Mouse (Mus musculus): Measurements from ENCODE around the gene Rftn2. TPM values are rescaled to one million over a fixed set of nuclear protein-coding genes. Genes with fewer than 3 reads are reported as not detected.

Rftn2 gene
- 12.9 and 13.8 TPM in 2 replicates for polyA plus RNA-seq (2015; fragmentation: Nextera tagmentation; extraction: Ambion mirVana)

- Histone ChIP-seq H3K9ac (peak within 1 kb of the TSS; percentile 61), H3K4me1 (peaks cover 30% of the 10 kb centered on the region), H3K4me3 (peak within 1 kb of the TSS; percentile 51), H3K9me3 (no peaks in the 10 kb centered on the region), H3K4me2 (peak within 1 kb of the TSS; percentile 55), H3K27ac (peak within 1 kb of the TSS; percentile 87), H3K27me3 (no peaks in the 10 kb centered on the region), H3K36me3 (no peaks in the 10 kb centered on the region)
- peak; percentile 68 for ATAC-seq (ENCODE audit: borderline replicate concordance, extremely low read depth, low FRiP score, low TSS enrichment)
- whole genome bisulfite sequencing: 1% methylated on average over 26 of the region's 26 CpGs
These were observed at the start of gene Rftn2 for GRCm38 (mm10) chr1:55226011-55226857. Gene Rftn2 (minus strand): TSS chr1:55226782.

DNA sequence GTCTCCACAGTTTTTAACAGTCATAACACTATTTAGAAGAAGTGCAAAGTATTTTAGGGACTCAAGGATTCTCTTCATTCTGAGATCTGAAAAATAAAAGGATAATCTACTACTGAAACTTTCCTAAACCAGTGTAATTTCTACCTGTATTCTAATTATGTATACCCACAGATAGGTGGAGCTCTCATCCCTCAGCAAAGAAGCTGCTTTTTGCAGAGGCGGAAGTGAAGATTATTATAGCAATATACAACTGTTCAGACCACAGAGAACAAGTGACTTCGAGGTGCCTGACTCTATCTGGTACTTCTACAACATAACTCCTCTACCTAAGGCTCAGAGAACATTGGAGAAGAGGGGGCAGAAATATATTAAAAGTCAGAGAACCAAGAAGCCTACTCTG, 38.9 kb upstream of the Rftn2 start:
- no peak for ATAC-seq (ENCODE audit: borderline replicate concordance, extremely low read depth, low FRiP score, low TSS enrichment)
- no peak overlapping the region for H3K4me2 ChIP-seq
- no peaks in the 10 kb centered on the region for H3K9me3 ChIP-seq
- no peaks in the 10 kb centered on the region for H3K36me3 ChIP-seq
- H3K9ac ChIP-seq: no peak overlapping the region
- 63% methylated on average over 2 of the region's 2 CpGs for whole genome bisulfite sequencing
- H3K27me3 ChIP-seq: no peaks in the 10 kb centered on the region
- H3K4me1 ChIP-seq: no peaks in the 10 kb centered on the region
- H3K4me3 ChIP-seq: no peak overlapping the region
- no peak overlapping the region for H3K27ac ChIP-seq

- H3K9me3 ChIP-seq: no peaks in the 10 kb centered on the region
- no peak overlapping the region for H3K27ac ChIP-seq
- no peaks in the 10 kb centered on the region for H3K27me3 ChIP-seq
- no peak overlapping the region for H3K4me3 ChIP-seq
- WGBS: 12% methylated on average over 2 of the region's 2 CpGs
- H3K4me1 ChIP-seq: no peaks in the 10 kb centered on the region
- no peak overlapping the region for H3K9ac ChIP-seq
- no peak overlapping the region for H3K4me2 ChIP-seq
- no peaks in the 10 kb centered on the region for H3K36me3 ChIP-seq
- no peak for ATAC-seq (ENCODE audit: borderline replicate concordance, extremely low read depth, low FRiP score, low TSS enrichment)
These were observed 37.8 kb upstream of the Rftn2 start for GRCm38 (mm10) chr1:55264385-55264784.

GRCm38 (mm10) chr1:55246374-55246773, 19.8 kb upstream of the Rftn2 start:
- Histone ChIP-seq H3K27me3 (no peaks in the 10 kb centered on the region), H3K27ac (no peak overlapping the region), H3K4me3 (no peak overlapping the region), H3K9me3 (no peaks in the 10 kb centered on the region), H3K4me1 (no peaks in the 10 kb centered on the region), H3K9ac (no peak overlapping the region), H3K4me2 (no peak overlapping the region), H3K36me3 (no peaks in the 10 kb centered on the region)
- no peak for ATAC-seq (ENCODE audit: borderline replicate concordance, extremely low read depth, low FRiP score, low TSS enrichment)
- 73% methylated on average over 2 of the region's 2 CpGs for WGBS

- peaks cover 32% of the 10 kb centered on the region for H3K4me1 ChIP-seq
- no peak for ATAC-seq (ENCODE audit: borderline replicate concordance, extremely low read depth, low FRiP score, low TSS enrichment)
- H3K27ac ChIP-seq: no peak overlapping the region
- WGBS: 2% methylated on average over 1 of the region's 1 CpGs
- H3K36me3 ChIP-seq: no peaks in the 10 kb centered on the region
- peak overlapping the region; percentile 24; the same call in 1 of the 2 replicates for H3K9ac ChIP-seq
- H3K27me3 ChIP-seq: no peaks in the 10 kb centered on the region
- H3K9me3 ChIP-seq: no peaks in the 10 kb centered on the region
- H3K4me3 ChIP-seq: peak overlapping the region; percentile 89
- peak overlapping the region; percentile 92 for H3K4me2 ChIP-seq
These were observed 12.7 kb upstream of the Rftn2 start for GRCm38 (mm10) chr1:55239237-55239636.

DNA sequence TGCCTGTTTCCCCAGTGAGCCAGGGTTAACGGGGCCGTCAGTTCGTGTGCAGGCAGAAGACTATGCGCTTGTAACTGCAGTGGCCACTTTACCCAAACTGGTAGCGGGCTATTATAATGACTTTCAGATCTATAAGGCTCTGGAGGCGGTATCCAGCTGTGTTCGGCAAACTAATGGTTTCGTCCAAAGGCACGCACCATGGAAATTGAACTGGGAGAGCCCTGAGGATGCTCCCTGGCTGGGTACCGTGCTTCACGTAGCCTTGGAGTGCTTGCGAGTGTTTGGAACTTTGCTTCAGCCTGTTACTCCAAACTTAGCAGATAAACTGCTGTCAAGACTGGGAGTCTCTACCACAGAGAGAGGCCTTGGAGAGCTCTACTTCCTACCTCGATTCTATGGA, 11.9 kb upstream of the Rftn2 start:
- no peaks in the 10 kb centered on the region for H3K9me3 ChIP-seq
- no peaks in the 10 kb centered on the region for H3K27me3 ChIP-seq
- no peak overlapping the region for H3K27ac ChIP-seq
- ATAC-seq (ENCODE audit: borderline replicate concordance, extremely low read depth, low FRiP score, low TSS enrichment): no peak
- H3K9ac ChIP-seq: peak overlapping the region; percentile 68
- 23% methylated on average over 13 of the region's 13 CpGs for WGBS
- peaks cover 32% of the 10 kb centered on the region for H3K4me1 ChIP-seq
- H3K36me3 ChIP-seq: no peaks in the 10 kb centered on the region
- H3K4me2 ChIP-seq: peak overlapping the region; percentile 92
- H3K4me3 ChIP-seq: peak overlapping the region; percentile 89

DNA sequence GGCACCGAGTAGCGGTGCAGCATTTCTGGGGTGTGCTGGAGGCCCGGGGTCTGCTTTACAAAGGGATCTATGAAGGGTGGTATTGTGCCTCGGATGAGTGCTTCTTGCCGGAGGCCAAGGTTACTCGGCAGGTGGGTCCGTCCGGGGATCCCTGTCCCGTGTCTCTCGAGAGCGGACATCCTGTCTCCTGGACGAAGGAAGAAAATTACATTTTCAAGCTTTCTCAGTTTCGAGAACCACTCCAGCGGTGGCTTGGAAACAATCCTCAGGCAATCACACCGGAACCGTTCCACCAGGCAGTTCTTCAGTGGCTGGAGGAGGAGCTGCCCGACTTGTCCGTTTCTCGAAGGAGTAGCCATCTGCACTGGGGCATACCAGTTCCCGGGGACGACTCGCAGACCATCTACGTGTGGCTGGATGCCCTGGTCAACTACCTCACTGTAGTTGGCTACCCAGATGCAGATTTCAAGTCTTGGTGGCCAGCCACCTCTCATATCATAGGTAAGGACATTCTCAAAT, 11.1 kb upstream of the Rftn2 start:
- 0 out of 2 replicates have a peak, but pooled peaks have one; percentile 2 for ATAC-seq (ENCODE audit: borderline replicate concordance, extremely low read depth, low FRiP score, low TSS enrichment)
- peak overlapping the region; percentile 92 for H3K4me2 ChIP-seq
- H3K36me3 ChIP-seq: no peaks in the 10 kb centered on the region
- H3K4me3 ChIP-seq: peak overlapping the region; percentile 89
- peak overlapping the region; percentile 68 for H3K9ac ChIP-seq
- H3K27ac ChIP-seq: 0 out of 2 replicates have a peak overlapping the region, but pooled peaks have one; percentile 63
- H3K9me3 ChIP-seq: no peaks in the 10 kb centered on the region
- no peaks in the 10 kb centered on the region for H3K27me3 ChIP-seq
- H3K4me1 ChIP-seq: peaks cover 32% of the 10 kb centered on the region
- under 1% methylated on average over 23 of the region's 23 CpGs for WGBS

DNA sequence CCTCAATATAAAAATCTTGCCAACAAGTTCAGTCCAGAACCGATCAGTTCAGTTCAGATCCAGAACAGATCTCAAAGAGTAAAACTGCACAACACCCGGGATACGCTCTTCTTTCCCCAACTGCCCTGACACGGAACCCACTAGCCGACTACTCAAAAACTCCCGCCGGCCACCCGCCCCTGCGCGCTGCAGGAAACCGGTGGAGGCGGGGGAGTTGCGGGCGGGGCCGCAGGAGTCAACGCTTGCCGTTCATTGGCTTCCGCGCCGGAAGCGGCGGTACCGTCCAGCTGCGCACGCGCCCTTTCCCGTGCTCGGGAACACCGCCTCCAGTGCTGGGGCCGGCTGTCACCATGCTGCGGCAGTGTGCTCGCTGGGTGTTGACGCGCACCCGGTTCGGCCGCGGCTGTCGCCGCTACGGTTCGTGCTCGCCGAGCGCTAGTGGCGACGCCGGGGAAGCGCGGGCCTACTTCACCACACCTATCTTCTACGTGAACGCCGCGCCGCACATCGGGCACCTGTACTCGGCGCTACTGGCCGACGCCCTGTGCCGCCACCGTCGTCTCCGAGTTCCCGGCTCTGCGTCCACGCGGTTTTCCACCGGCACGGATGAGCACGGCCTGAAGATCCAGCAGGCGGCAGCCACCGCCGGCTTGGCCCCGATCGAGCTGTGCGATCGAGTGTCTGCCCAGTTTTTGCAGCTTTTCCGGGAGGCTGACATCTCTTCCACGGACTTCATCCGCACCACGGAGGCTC, 10.5 kb upstream of the Rftn2 start, which contains the start of gene Mars2:
TSS of gene Mars2 (plus strand) at position 288 of the 753 bp plus-strand sequence.
- peak within 1 kb of the TSS; percentile 68 for H3K9ac ChIP-seq
- H3K27me3 ChIP-seq: no peaks in the 10 kb centered on the region
- peak within 1 kb of the TSS; percentile 89 for H3K4me3 ChIP-seq
- H3K4me1 ChIP-seq: peaks cover 32% of the 10 kb centered on the region
- H3K9me3 ChIP-seq: no peaks in the 10 kb centered on the region
- no peaks in the 10 kb centered on the region for H3K36me3 ChIP-seq
- H3K4me2 ChIP-seq: peak within 1 kb of the TSS; percentile 92
- 0% methylated on average over 82 of the region's 82 CpGs for WGBS
- H3K27ac ChIP-seq: peak within 1 kb of the TSS; percentile 63; the same call in 1 of the 2 replicates
- peak; percentile 99 for ATAC-seq (ENCODE audit: borderline replicate concordance, extremely low read depth, low FRiP score, low TSS enrichment)

DNA sequence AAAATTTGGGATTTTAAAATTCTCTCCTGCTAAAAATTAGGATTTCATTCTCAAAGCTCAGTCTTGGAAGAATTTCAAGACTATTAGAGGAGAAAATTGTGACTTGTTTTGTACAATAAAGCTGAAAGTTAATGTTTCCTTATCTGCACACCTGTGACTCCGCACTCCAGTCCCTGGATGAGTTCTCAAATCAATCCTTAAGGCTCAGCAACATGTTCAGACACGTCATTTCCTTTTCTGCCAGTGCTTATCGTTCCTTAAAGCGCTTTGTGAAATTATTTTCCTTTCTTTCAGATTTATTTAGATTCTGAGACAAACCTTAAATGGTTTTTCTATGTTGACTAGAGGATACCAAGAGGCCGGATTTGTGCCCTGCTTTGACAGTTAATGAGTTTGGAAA, 9.9 kb upstream of the Rftn2 start:
- Histone ChIP-seq H3K4me1 (peaks cover 32% of the 10 kb centered on the region), H3K27me3 (no peaks in the 10 kb centered on the region), H3K9me3 (no peaks in the 10 kb centered on the region), H3K4me3 (peak overlapping the region; percentile 89), H3K27ac (peak overlapping the region; percentile 46; the same call in 1 of the 2 replicates), H3K4me2 (peak overlapping the region; percentile 92), H3K36me3 (no peaks in the 10 kb centered on the region), H3K9ac (peak overlapping the region; percentile 39)
- WGBS: 21% methylated on average over 5 of the region's 5 CpGs
- ATAC-seq (ENCODE audit: borderline replicate concordance, extremely low read depth, low FRiP score, low TSS enrichment): no peak

DNA sequence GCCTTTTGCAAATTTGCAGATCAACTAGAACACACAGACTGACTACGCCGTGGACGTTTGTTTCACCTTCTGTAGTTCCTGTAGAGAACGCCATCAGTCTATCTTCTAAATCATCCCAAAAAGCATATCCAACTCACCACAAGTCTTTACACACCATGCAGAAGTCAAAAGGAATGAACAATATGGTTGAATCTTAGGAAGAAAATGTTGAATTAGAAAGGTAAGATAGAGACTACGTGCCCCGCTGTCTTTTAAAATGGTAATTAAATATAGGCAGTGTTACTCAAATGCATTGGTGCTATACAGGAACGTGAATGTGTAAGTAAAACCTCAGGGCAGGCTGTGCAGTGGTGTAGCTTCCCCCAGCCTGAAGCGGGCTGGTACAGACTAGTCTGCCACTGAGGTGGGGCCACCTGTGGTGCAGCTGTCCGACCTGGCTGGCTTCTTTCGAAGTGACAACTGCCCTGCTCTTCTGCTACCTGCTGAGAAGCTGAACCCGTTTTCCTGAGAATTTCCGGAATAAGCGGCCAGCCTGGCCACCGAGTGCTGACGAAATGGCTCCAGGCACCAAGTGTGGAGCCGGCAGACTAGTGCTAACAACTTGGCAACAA, 8.4 kb upstream of the Rftn2 start:
- Histone ChIP-seq H3K9ac (no peak overlapping the region), H3K9me3 (no peaks in the 10 kb centered on the region), H3K4me3 (no peak overlapping the region), H3K27ac (no peak overlapping the region), H3K27me3 (no peaks in the 10 kb centered on the region), H3K36me3 (no peaks in the 10 kb centered on the region), H3K4me2 (no peak overlapping the region), H3K4me1 (peaks cover 24% of the 10 kb centered on the region)
- no peak for ATAC-seq (ENCODE audit: borderline replicate concordance, extremely low read depth, low FRiP score, low TSS enrichment)
- 56% methylated on average over 16 of the region's 16 CpGs for WGBS

GRCm38 (mm10) chr1:55228256-55228884, 1.8 kb upstream of the Rftn2 start:
- Histone ChIP-seq H3K4me3 (no peak overlapping the region), H3K9me3 (no peaks in the 10 kb centered on the region), H3K36me3 (no peaks in the 10 kb centered on the region), H3K27ac (no peak overlapping the region), H3K4me2 (no peak overlapping the region), H3K27me3 (no peaks in the 10 kb centered on the region), H3K9ac (no peak overlapping the region), H3K4me1 (peaks cover 10% of the 10 kb centered on the region)
- WGBS: 82% methylated on average over 8 of the region's 8 CpGs
- no peak for ATAC-seq (ENCODE audit: borderline replicate concordance, extremely low read depth, low FRiP score, low TSS enrichment)

All from lung, embryonic 15.5 days (tissue).